Mouse (Mus musculus) heart, adult 2 months (tissue): ENCODE measurements around the gene Hoxd3. TPM values are rescaled to one million over a fixed set of nuclear protein-coding genes. Genes with fewer than 3 reads are reported as not detected.

ENCODE experiments used
- DNase-seq, 2 experiments: peaks; one replicate each; pipeline ENCODE4 v3.0.0; 2021
- H3K27ac ChIP-seq: fragments of 200-600 bp; 2 replicates; pipeline ENCODE4 v1.8.1; 2022
- H3K27me3 ChIP-seq: fragments of 200-500 bp; 2 replicates; pipeline ENCODE4 v1.6.1; 2012; ENCODE audit warnings: mild to moderate bottlenecking, low read length, inconsistent platforms, mixed read lengths; ENCODE audit not compliant: control insufficient read depth, insufficient read depth
- H3K36me3 ChIP-seq: fragments of 200-500 bp; 2 replicates; pipeline ENCODE4 v1.6.1; 2012; ENCODE audit warnings: low read length, inconsistent platforms; ENCODE audit not compliant: control insufficient read depth, insufficient read depth
- H3K4me1 ChIP-seq: fragments of 200-500 bp; 2 replicates; pipeline ENCODE4 v1.6.1; 2011; ENCODE audit warnings: low read length; ENCODE audit not compliant: control insufficient read depth, insufficient read depth
- H3K4me3 ChIP-seq: fragments of 200-600 bp; 2 replicates; pipeline ENCODE4 v1.8.1; 2022
- H3K79me2 ChIP-seq: fragments of 200-500 bp; replicated peaks from 2 replicates; pipeline ENCODE4 v1.6.1; 2012; ENCODE audit warnings: mild to moderate bottlenecking, inconsistent platforms, low read length, moderate library complexity, mixed read lengths; ENCODE audit not compliant: control insufficient read depth, insufficient read depth
- H3K9ac ChIP-seq: fragments of 200-500 bp; 2 replicates; pipeline ENCODE4 v1.6.1; 2012; ENCODE audit warnings: low read depth, mild to moderate bottlenecking, control low read depth, inconsistent platforms, low read length, mixed read lengths
- CTCF ChIP-seq: fragments of 200-600 bp; IDR thresholded peaks from 2 replicates; pipeline ENCODE4 v1.8.1; 2022; ENCODE audit warnings: antibody characterized with exemption, mild to moderate bottlenecking, moderate library complexity
- EP300 ChIP-seq: fragments of 200-500 bp; IDR thresholded peaks from 2 replicates; pipeline ENCODE4 v1.6.1; 2011; ENCODE audit warnings: low read depth, low read length, control low read depth; ENCODE audit not compliant: insufficient read depth
- POLR2A ChIP-seq: fragments of 200-500 bp; IDR thresholded peaks from 2 replicates; pipeline ENCODE4 v1.6.1; 2011; ENCODE audit warnings: mild to moderate bottlenecking, low read depth, low read length, control low read depth; ENCODE audit not compliant: insufficient read depth
- whole genome bisulfite sequencing: fragments of 180-500 bp; shearing (Covaris S2); methylation state at CpG from one replicate; pipeline ENCODE4 v1.1.7; 2018; 5-methylcytosine and 5-hydroxymethylcytosine counted together
- intact Hi-C: fragments of 180-260 bp; cut with DNase I; formaldehyde crosslinking; loops from one replicate; pipeline ENCODE4 v1.15.1; 2025
- polyA plus RNA-seq: library from polyadenylated mRNA; depleted of rRNA; stranded (reverse); fragments of >200 nt; gene quantifications from 2 replicates; pipeline ENCODE4 v1.2.3, GENCODE M21; 2012
- total RNA-seq, 2 experiments: library from RNA; stranded (reverse); gene quantifications; 2 replicates each; pipeline ENCODE4 v1.2.3; 2021

Hoxd3 gene
- total and polyA plus RNA-seq, 3 experiments: 0.06 TPM; not detected in 2

DNA sequence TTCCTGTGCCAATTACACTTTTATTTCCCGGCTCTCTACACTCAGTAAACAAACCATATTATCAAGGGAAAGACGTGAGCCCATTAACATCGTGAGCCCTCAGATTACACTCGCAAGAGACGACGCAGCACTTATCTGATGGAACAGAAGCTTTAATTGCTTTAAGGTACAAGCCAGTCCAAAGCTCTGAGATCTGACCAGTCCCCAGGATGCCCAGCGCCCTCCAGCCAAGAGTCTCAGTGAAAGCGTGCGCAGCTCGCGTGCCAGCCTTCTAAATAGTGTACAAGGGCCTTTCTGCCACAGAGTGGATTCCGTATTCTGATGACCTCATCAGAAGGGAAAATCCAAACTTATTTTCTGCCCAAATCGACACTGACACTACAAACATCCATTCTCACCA, 50.2 kb downstream of the Hoxd3 start:
- WGBS: 8% methylated on average over 13 of the region's 13 CpGs
- no peak for DNase-seq
- Histone ChIP-seq H3K27me3 (peaks cover 21% of the 10 kb centered on the region), H3K36me3 (no peaks in the 10 kb centered on the region), H3K4me3 (no peak overlapping the region), H3K79me2 (no peaks in the 10 kb centered on the region), H3K4me1 (no peaks in the 10 kb centered on the region; the same call in 1 of the 2 replicates), H3K27ac (no peak overlapping the region), H3K9ac (no peak overlapping the region)
- intact Hi-C loops: no loop called here
- TF ChIP-seq EP300 (no peak), CTCF (no peak), POLR2A (no peak)

DNA sequence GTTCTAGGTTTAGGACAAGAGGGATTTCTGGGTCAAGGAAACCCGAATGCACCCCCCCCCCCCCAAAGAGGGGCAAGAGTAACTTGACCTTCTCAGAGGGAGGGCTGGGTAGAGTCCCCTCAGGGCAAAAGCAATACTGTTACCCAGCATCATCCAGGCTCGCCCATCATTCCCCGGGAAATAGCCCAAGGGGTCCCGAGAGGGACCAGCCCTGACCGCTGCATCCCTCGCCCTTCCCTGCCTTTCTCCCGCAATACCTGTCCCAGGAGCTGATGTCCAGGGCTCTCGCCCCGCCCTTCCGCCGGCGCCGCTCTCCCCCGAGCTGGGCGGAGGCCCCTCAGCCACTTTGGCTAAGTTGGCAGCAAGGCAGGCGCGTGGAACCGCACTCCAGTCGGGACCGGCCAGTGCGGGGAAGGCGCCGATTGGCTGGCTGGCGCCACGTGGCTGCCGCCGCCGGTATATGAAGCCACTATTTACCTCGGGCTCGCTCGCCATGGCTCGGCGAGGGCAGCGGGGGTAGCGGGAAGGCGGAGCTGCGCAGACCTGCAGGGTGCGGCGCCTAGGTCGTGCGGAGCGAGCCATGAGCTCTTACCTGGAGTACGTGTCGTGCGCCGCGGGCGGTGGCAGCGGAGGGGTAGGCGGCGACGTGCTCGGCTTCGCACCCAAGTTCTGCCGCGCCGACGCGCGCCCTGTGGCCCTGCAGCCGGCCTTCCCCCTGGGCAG, 51.0 kb downstream of the Hoxd3 start, which contains the start of gene Hoxd1:
Gene Hoxd1 (plus strand): TSS at position 459 of the 723 bp plus-strand sequence.
- H3K4me1 ChIP-seq: no peaks in the 10 kb centered on the region; the same call in 1 of the 2 replicates
- WGBS: 1% methylated on average over 61 of the region's 61 CpGs
- intact Hi-C loops: no loop called here
- H3K27me3 ChIP-seq: peaks cover 20% of the 10 kb centered on the region
- peak within 1 kb of the TSS; percentile 41 for H3K9ac ChIP-seq
- H3K36me3 ChIP-seq: no peaks in the 10 kb centered on the region
- H3K27ac ChIP-seq: no peak within 1 kb of the TSS
- peak within 1 kb of the TSS; percentile 41 for H3K4me3 ChIP-seq
- H3K79me2 ChIP-seq: no peaks in the 10 kb centered on the region
- TF ChIP-seq POLR2A: no peak
- no peak for TF ChIP-seq EP300
- no peak for TF ChIP-seq CTCF
- DNase-seq: no peak

DNA sequence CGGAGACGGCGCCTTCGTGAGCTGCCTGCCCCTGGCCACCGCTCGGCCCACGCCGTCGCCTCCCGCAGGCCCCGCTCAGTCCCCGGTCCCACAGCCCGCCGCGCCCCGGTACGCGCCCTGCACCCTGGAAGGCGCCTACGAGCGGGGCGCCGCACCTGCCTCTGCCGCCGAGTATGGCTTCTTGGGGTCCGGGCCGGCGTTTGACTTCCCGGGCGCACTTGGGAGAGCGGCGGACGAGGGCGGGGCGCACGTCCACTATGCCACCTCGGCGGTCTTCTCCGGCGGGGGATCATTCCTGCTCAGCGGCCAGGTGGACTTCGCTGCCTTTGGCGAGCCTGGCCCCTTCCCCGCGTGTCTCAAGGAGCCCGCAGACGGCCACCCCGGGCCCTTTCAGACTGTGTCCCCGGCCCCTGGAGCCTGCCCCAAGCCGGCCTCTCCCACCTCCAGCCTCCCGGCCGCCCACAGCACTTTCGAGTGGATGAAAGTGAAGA, 51.6 kb downstream of the Hoxd3 start:
- 2% methylated on average over 46 of the region's 53 CpGs for WGBS
- intact Hi-C loops: no loop called here
- H3K9ac ChIP-seq: peak overlapping the region; percentile 41; the same call in 1 of the 2 replicates
- no peaks in the 10 kb centered on the region for H3K36me3 ChIP-seq
- no peaks in the 10 kb centered on the region for H3K79me2 ChIP-seq
- H3K27me3 ChIP-seq: peaks cover 20% of the 10 kb centered on the region
- no peak for DNase-seq
- H3K4me1 ChIP-seq: no peaks in the 10 kb centered on the region; the same call in 1 of the 2 replicates
- TF ChIP-seq POLR2A (no peak), CTCF (no peak), EP300 (no peak)
- peak overlapping the region; percentile 41 for H3K4me3 ChIP-seq
- H3K27ac ChIP-seq: no peak overlapping the region

DNA sequence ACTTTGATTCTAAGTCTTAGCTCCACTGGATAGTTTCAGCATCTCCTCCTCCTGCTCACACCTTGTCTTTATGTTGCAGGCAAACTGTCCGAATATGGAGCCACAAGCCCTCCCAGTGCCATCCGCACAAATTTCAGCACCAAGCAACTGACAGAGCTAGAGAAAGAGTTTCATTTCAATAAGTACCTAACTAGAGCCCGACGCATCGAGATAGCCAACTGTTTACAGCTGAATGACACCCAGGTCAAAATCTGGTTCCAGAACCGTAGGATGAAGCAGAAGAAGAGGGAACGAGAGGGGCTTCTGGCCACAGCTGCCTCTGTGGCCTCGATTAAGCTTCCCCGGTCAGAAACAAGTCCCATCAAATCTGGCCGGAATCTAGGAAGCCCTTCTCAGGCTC, 52.2 kb downstream of the Hoxd3 start:
- Histone ChIP-seq H3K4me3 (no peak overlapping the region), H3K27ac (no peak overlapping the region), H3K4me1 (no peaks in the 10 kb centered on the region; the same call in 1 of the 2 replicates), H3K27me3 (peaks cover 20% of the 10 kb centered on the region), H3K9ac (no peak overlapping the region), H3K79me2 (no peaks in the 10 kb centered on the region), H3K36me3 (no peaks in the 10 kb centered on the region)
- intact Hi-C loops: no loop called here
- TF ChIP-seq EP300: no peak
- TF ChIP-seq CTCF: no peak
- TF ChIP-seq POLR2A: no peak
- WGBS: 58% methylated on average over 10 of the region's 10 CpGs
- DNase-seq: no peak

GRCm38 (mm10) chr2:74774359-74774758, 62.6 kb downstream of the Hoxd3 start:
- Histone ChIP-seq H3K36me3 (no peaks in the 10 kb centered on the region), H3K4me3 (no peak overlapping the region), H3K4me1 (no peaks in the 10 kb centered on the region), H3K27me3 (peaks cover 2% of the 10 kb centered on the region; the same call in 1 of the 2 replicates), H3K27ac (no peak overlapping the region), H3K9ac (no peak overlapping the region), H3K79me2 (no peaks in the 10 kb centered on the region)
- intact Hi-C loops: no loop called here
- WGBS: 73% methylated on average over 2 of the region's 2 CpGs
- TF ChIP-seq CTCF (no peak), EP300 (no peak), POLR2A (no peak)
- no peak for DNase-seq
